In the genomic region with DNA sequence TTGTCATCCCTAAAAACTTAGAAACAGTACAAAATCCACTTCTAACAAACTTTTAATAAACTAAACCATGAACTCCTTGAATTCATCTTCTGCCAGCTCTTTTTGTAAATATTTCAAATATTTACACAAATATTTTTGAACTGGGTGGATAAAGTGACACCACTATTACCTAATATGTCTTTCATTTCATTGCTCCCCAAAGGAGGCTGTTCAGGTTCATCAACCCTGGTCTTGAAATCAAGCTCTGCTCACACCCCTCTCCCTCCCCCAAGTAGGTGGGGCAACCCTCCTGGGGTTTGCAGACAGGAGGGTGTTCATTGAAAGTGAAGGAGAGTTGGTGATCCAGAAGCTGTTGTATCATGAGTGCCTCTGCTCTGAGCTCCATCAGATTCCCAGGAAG, we compare ENCODE assay signal across 34 mouse cellular contexts. TPM values are rescaled to one million over a fixed set of nuclear protein-coding genes. Genes with fewer than 3 reads are reported as not detected.
"Had no signal": no experiment of that assay in that cellular context is flagged by ENCODE, and none has a peak within 500 bp of the region (broad histone marks: within the 10 kb centered on the region; RNA-seq: fewer than 3 reads in every experiment).

A gene (plus strand): TSS at position 301 of the 400 bp plus-strand sequence.

RNA-seq across cellular contexts. Expression of the gene that starts here (rescaled TPM):
- total RNA-seq: heart, postnatal 10 days; heart, postnatal 25 days; heart, postnatal 36 days; heart, postnatal 4 days; hematopoietic stem cell, adult 5-6 weeks; hindbrain, postnatal 0 days; layer of hippocampus, adult 18-20 months; layer of hippocampus, adult 2 months; layer of hippocampus, adult 8-10 months; layer of hippocampus, postnatal 10 days; layer of hippocampus, postnatal 14 days; layer of hippocampus, postnatal 25 days; layer of hippocampus, postnatal 36 days had no signal
- polyA plus RNA-seq: heart, embryonic 10.5 days; heart, embryonic 11.5 days; heart, embryonic 12.5 days; heart, embryonic 13.5 days; heart, embryonic 14.5 days; heart, embryonic 15.5 days; heart, embryonic 16.5 days; heart, postnatal 0 days; hindbrain, embryonic 10.5 days; hindbrain, embryonic 11.5 days; hindbrain, embryonic 12.5 days; hindbrain, embryonic 13.5 days; hindbrain, embryonic 14.5 days; hindbrain, embryonic 15.5 days; hindbrain, embryonic 16.5 days; hindbrain, postnatal 0 days; inflammation-experienced regulatory T-cells, adult 6 months; intestine, embryonic 14.5 days; intestine, embryonic 15.5 days; intestine, embryonic 16.5 days; kidney, embryonic 14.5 days; large intestine, adult 2 months had no signal
